Mouse (Mus musculus): ENCODE data around the gene Zdhhc14.

Gene Zdhhc14

DNA sequence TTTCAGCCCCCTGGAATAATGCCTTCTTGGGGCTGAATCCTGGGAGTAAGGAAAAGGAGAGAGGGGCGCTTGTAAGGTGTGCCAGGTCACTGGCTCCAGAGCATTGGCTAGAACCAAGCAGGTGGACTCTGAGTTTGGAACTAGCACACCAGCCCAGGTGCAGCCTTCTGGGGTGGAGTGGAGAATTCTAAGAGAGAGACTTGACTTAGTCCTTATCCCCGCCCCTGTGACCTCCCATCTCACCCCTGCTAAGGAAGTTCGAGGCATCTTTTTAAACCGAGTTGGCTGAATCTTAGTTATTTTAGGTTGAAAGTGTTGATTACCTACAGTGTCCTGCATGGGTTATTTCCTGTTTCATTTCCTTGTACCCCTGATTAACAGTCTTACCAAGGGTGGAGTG is 1.5 kb downstream of the Zdhhc14 start:
- no peaks in the 10 kb centered on the region for H3K9me3 ChIP-seq (ENCODE audit: low read length)

DNA sequence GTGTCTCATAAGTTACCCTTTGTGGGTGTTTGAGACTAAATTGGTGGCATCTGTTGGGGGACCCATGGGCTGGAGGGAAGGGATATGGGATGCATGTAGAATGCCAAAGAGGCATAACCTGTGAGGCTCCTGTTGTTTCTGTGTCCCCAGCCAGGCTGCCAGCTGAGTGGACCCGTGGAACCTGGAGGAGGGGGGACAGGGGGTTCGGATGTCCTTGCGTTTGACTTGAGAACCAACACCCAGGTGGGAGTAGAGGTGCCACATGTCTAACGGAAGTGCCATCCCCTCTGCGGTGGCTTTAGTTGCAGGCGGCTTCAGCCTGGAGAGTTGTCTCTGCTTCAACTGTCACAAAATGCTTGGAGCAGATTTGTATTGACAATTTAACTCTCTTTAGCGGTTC is 2.5 kb downstream of the Zdhhc14 start:
- no peaks in the 10 kb centered on the region for H3K9me3 ChIP-seq (ENCODE audit: low read length)
- H3K4me1 ChIP-seq (replicated peaks; ENCODE audit: low read depth, low read length), result peaks cover 29% of the 10 kb centered on the region
- H3K27me3 ChIP-seq (ENCODE audit: insufficient read depth, low read length), result peaks cover 66% of the 10 kb centered on the region
- H3K4me3 ChIP-seq (replicated peaks; ENCODE audit: low read length), result no peak overlapping the region
- TF ChIP-seq POU5F1 (IDR thresholded peaks at IDR 0.05; ENCODE audit: borderline replicate concordance, low read length) (no peak), NANOG (IDR thresholded peaks at IDR 0.05; ENCODE audit: borderline replicate concordance, low read length) (no peak), CTCF (conservative IDR thresholded peaks at IDR 0.05; ENCODE audit: low read length) (no peak)
- no peaks in the 10 kb centered on the region for H3K36me3 ChIP-seq (ENCODE audit: insufficient read depth, low read length)

More for the DNA sequence above, 1.5 kb downstream of the Zdhhc14 start:
- Histone ChIP-seq H3K4me1 (replicated peaks; ENCODE audit: low read depth, low read length) (peaks cover 29% of the 10 kb centered on the region), H3K27me3 (ENCODE audit: insufficient read depth, low read length) (peaks cover 62% of the 10 kb centered on the region), H3K4me3 (replicated peaks; ENCODE audit: low read length) (peak overlapping the region; percentile 91), H3K36me3 (ENCODE audit: insufficient read depth, low read length) (no peaks in the 10 kb centered on the region)
- TF ChIP-seq CTCF (conservative IDR thresholded peaks at IDR 0.05; ENCODE audit: low read length) (no peak), NANOG (IDR thresholded peaks at IDR 0.05; ENCODE audit: borderline replicate concordance, low read length) (no peak)

DNA sequence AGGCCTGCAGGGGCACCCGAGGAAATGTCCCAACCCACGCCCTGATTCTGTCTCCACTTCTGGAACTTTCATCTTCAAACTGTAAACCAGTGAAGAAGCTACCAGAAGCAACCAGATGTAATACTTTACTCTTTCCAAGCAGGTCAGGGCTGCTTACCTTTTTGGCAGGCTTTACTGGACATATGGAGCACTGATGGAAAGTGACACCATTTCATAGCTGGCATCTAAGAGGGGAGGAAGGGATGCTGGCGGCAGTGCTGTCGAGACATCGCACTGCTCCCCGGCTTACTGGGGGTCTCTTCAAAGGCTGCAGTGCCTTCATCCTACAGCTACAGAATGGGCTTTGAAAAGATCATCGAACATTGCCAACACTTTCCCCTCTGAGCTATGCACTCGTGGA is 5.3 kb downstream of the Zdhhc14 start:
- Histone ChIP-seq H3K36me3 (ENCODE audit: insufficient read depth, low read length) (no peaks in the 10 kb centered on the region), H3K4me1 (replicated peaks; ENCODE audit: low read depth, low read length) (peaks cover 10% of the 10 kb centered on the region), H3K4me3 (replicated peaks; ENCODE audit: low read length) (no peak overlapping the region), H3K27me3 (ENCODE audit: insufficient read depth, low read length) (peaks cover 58% of the 10 kb centered on the region), H3K9me3 (ENCODE audit: low read length) (no peaks in the 10 kb centered on the region)
- TF ChIP-seq POU5F1 (IDR thresholded peaks at IDR 0.05; ENCODE audit: borderline replicate concordance, low read length) (no peak), NANOG (IDR thresholded peaks at IDR 0.05; ENCODE audit: borderline replicate concordance, low read length) (no peak), CTCF (conservative IDR thresholded peaks at IDR 0.05; ENCODE audit: low read length) (no peak)

DNA sequence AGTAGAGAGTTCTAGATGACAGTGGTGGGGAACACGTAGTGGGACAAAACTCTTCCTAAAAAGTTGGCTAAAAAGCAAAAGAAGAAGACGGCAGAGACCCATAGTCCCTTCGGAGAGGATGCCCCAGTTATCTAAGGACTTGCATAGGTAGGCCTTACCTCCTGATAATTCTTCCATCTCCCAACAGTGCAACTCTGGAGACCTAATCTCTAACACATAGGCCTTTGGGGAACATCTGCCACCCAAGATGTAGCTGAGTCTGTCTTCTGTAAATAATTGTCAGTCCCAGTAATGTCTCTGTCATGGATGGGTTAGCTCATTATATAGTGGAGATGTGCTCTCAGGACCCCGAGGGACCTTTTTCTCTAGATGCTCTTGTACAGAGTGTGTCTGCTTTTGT is 6.6 kb downstream of the Zdhhc14 start:
- H3K27me3 ChIP-seq (ENCODE audit: insufficient read depth, low read length), result peaks cover 46% of the 10 kb centered on the region
- TF ChIP-seq NANOG (IDR thresholded peaks at IDR 0.05; ENCODE audit: borderline replicate concordance, low read length) (no peak), CTCF (conservative IDR thresholded peaks at IDR 0.05; ENCODE audit: low read length) (no peak), POU5F1 (IDR thresholded peaks at IDR 0.05; ENCODE audit: borderline replicate concordance, low read length) (no peak)
- H3K9me3 ChIP-seq (ENCODE audit: low read length), result no peaks in the 10 kb centered on the region

DNA sequence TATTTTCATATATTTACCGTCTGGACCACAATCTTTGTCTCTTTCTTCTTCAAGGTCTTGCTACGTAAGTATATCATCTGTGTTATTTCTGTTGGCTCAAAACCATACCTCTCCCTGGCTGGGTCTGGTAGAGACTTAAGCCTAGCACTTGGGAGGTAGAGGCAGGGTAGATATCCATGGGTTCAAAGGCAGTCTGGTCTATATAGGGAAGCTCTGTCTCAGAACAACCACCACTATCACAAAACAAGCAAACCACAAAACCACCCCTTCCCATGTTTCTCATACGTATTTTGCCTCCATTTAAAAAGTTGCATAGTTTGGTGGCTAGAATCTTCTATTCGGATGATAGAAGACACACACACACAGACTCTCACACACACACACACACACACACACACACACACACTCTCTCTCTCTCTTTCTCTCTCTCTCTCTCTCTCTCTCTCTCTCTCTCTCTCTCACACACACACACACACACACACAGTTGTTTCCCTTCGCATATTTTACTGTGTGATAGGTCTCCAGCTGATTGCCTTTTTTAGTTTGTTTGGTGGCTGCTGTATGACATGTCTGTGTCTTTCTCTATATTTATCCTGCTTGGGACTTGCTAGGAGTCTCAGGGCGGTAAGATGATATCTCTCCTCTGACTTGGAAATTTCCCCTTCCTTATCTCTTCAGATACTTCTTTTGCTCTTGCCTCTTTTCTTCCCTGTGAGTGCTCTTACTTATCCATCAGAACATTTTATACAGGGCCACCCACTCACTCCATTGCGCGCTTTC is 11.8 kb downstream of the Zdhhc14 start:
- TF ChIP-seq CTCF (conservative IDR thresholded peaks at IDR 0.05; ENCODE audit: low read length) (no peak), POU5F1 (IDR thresholded peaks at IDR 0.05; ENCODE audit: borderline replicate concordance, low read length) (no peak), NANOG (IDR thresholded peaks at IDR 0.05; ENCODE audit: borderline replicate concordance, low read length) (no peak)
- no peak overlapping the region for H3K4me3 ChIP-seq (replicated peaks; ENCODE audit: low read length)
- no peaks in the 10 kb centered on the region for H3K9me3 ChIP-seq (ENCODE audit: low read length)
- H3K36me3 ChIP-seq (ENCODE audit: insufficient read depth, low read length), result no peaks in the 10 kb centered on the region
- H3K4me1 ChIP-seq (replicated peaks; ENCODE audit: low read depth, low read length), result no peaks in the 10 kb centered on the region
- peaks cover 6% of the 10 kb centered on the region; the same call in 1 of the 2 replicates for H3K27me3 ChIP-seq (ENCODE audit: insufficient read depth, low read length)

More for the DNA sequence above, 6.6 kb downstream of the Zdhhc14 start:
- Histone ChIP-seq H3K4me3 (replicated peaks; ENCODE audit: low read length) (no peak overlapping the region), H3K4me1 (replicated peaks; ENCODE audit: low read depth, low read length) (peaks cover 3% of the 10 kb centered on the region), H3K36me3 (ENCODE audit: insufficient read depth, low read length) (no peaks in the 10 kb centered on the region)

DNA sequence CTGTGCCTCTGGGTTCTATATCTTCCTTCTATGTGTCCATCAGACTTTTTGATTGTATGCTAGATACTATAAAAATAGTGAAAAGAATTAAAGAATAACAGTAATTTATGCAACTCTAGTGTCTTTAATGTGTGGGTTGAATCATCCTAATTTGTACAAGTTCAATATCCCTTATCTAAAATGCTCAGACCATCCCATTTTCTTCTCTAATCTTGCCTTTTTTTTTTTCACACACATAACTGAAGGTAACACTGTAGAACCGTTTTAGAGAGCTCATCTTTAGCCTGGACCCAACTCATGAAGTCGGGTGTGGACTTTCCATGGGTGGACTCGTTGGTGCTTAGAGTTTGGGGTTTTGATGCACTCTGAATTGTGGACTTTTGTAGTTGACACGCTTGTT is 12.6 kb downstream of the Zdhhc14 start:
- Histone ChIP-seq H3K4me1 (replicated peaks; ENCODE audit: low read depth, low read length) (no peaks in the 10 kb centered on the region), H3K9me3 (ENCODE audit: low read length) (no peaks in the 10 kb centered on the region), H3K27me3 (ENCODE audit: insufficient read depth, low read length) (peaks cover 5% of the 10 kb centered on the region; the same call in 1 of the 2 replicates), H3K36me3 (ENCODE audit: insufficient read depth, low read length) (no peaks in the 10 kb centered on the region), H3K4me3 (replicated peaks; ENCODE audit: low read length) (no peak overlapping the region)
- TF ChIP-seq CTCF (conservative IDR thresholded peaks at IDR 0.05; ENCODE audit: low read length), result no peak
- no peak for TF ChIP-seq NANOG (IDR thresholded peaks at IDR 0.05; ENCODE audit: borderline replicate concordance, low read length)
- no peak for TF ChIP-seq POU5F1 (IDR thresholded peaks at IDR 0.05; ENCODE audit: borderline replicate concordance, low read length)

DNA sequence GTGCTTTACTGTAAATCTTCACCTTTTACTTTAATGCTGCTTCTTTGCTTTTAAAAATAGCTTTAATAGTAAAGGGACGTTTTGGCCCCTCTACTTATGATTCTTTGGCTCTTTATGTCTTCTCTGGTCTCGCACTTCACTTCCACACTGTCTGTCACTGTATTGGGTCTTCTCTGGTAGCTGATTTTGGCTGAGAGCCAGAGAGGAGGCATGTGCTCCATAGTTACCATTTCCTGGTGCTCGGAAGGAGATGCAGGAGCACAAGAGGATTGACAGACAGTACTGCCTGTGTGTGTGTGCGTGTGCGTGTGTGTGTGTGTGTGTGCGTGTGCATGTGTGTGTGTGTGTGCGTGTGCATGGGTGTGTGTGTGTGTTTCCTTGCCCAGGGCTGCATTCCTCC is 14.2 kb downstream of the Zdhhc14 start:
- no peak overlapping the region for H3K4me3 ChIP-seq (replicated peaks; ENCODE audit: low read length)
- TF ChIP-seq POU5F1 (IDR thresholded peaks at IDR 0.05; ENCODE audit: borderline replicate concordance, low read length), result no peak
- TF ChIP-seq CTCF (conservative IDR thresholded peaks at IDR 0.05; ENCODE audit: low read length), result no peak
- TF ChIP-seq NANOG (IDR thresholded peaks at IDR 0.05; ENCODE audit: borderline replicate concordance, low read length), result no peak

DNA sequence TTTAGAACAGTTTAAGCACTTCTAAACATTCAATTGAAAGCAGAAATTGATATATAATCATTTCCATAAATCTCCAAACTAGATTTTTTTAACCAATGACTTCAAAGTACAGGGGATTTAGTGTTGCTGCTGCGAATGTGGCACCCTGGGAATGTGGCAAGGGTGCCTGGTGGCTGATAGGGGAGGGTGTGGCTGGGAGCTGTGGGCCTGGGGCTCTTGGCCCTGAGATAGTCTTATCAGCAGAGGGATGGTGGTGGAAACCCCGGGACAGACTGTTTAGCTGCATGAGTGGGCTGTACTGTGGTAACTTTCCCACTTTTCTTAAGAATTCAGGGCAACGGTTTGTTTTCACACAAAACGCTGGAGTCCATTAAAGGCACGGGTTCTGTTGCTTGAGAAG is 14.6 kb downstream of the Zdhhc14 start:
- TF ChIP-seq CTCF (conservative IDR thresholded peaks at IDR 0.05; ENCODE audit: low read length) (no peak), POU5F1 (IDR thresholded peaks at IDR 0.05; ENCODE audit: borderline replicate concordance, low read length) (no peak), NANOG (IDR thresholded peaks at IDR 0.05; ENCODE audit: borderline replicate concordance, low read length) (no peak)
- H3K4me1 ChIP-seq (replicated peaks; ENCODE audit: low read depth, low read length), result no peaks in the 10 kb centered on the region
- H3K9me3 ChIP-seq (ENCODE audit: low read length), result no peaks in the 10 kb centered on the region
- peaks cover 2% of the 10 kb centered on the region; the same call in 1 of the 2 replicates for H3K27me3 ChIP-seq (ENCODE audit: insufficient read depth, low read length)
- H3K4me3 ChIP-seq (replicated peaks; ENCODE audit: low read length), result no peak overlapping the region
- H3K36me3 ChIP-seq (ENCODE audit: insufficient read depth, low read length), result no peaks in the 10 kb centered on the region

More for the DNA sequence above, 14.2 kb downstream of the Zdhhc14 start:
- Histone ChIP-seq H3K9me3 (ENCODE audit: low read length) (no peaks in the 10 kb centered on the region), H3K4me1 (replicated peaks; ENCODE audit: low read depth, low read length) (no peaks in the 10 kb centered on the region), H3K36me3 (ENCODE audit: insufficient read depth, low read length) (no peaks in the 10 kb centered on the region), H3K27me3 (ENCODE audit: insufficient read depth, low read length) (peaks cover 2% of the 10 kb centered on the region; the same call in 1 of the 2 replicates)

Measured in E14TG2a.4 (cell line).